Mouse (Mus musculus) adrenal gland, postnatal 14 days (tissue): ENCODE results near the gene Zfp936. TPM values are rescaled to one million over a fixed set of nuclear protein-coding genes. Genes with fewer than 3 reads are reported as not detected.
"Not testable (repeated sequence)": the region's sequence is repeated elsewhere in the genome, so short reads cannot be mapped to it uniquely, and the experiment has no call there.

Experiments
- DNase-seq: peaks from one replicate; pipeline ENCODE4 v3.0.0; 2021; ENCODE audit warnings: mixed read lengths
- long read RNA-seq, 2 experiments: library from polyadenylated mRNA; stranded (forward); transcript quantifications; one replicate each; pipeline ENCODE4 v2.0.0; 2021
- microRNA-seq, 2 experiments: library from miRNA; unstranded; fragments of <30 nt; microRNA quantifications; one replicate each; pipeline ENCODE4 v1.2.0; 2021
- total RNA-seq: library from RNA; stranded (reverse); gene quantifications from 2 replicates; pipeline ENCODE4 v1.2.3, GENCODE M21; 2021

Zfp936 gene
- not detected in 2 replicates for total RNA-seq
- long read RNA-seq, experiment 1 = 0 reads
- long read RNA-seq, experiment 2 = 0 reads

DNA sequence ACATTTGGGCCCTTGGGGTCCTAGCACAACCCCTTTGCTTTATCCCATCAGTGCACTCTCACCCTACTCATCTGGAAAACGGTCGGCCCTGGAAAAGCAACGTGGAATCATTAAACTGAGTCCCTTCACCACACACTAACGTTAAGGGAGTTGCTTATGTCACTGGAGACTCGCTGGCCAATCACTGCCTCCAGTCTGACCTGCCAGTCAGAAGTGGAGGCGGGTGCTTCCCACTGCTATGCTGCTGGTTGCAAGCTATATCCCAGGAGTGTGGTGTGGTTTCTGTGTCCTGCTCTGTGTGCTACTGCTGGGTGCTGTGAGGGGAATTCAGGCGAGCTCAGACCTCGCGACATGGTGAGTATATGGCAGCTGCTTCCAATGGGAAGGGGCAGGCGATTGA is at the start of gene Zfp936:
Gene Zfp936, plus strand, starts transcription at position 301 of the 400 bp plus-strand sequence.
- DNase-seq = not testable (repeated sequence)

DNA sequence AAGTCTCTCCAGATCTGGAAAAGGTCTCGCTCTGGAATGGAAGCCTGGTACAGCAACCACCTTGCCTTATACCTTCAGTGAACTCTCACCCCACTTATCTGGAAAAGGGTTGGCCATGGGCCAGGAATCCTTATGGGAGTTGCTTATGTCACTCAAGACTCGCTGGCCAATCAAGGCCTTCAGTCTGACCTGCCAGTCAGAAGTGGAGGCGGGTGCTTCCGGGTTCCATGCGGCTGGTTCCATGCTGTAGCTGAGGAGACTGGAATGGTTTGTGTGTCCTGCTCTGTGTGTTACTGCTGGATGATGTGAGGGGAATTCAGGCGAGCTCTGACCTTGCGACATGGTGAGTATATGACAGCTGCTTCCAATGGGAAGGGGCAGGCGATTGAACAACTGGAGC is 36.2 kb upstream of the Zfp936 start:
- no peak for DNase-seq

DNA sequence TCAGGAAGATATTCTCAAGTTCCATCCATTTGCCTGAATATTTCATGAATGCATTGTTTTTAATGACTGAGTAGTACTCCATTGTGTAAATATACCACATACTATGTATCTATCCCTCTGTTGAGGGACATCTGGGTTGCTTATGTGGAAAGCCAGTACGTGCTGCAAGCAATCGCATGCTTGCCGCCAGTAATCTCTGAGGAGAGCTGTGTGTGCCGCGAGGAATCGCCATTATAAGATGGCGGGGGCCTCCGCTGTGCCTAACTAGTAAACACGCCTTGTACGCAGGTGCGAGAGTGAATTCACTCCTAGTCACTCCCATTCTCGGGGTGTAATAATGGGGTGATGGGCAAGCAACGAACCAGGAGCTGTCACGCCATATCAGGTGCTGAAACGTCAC is 14.7 kb downstream of the Zfp936 start:
- DNase-seq = not testable (repeated sequence)

DNA sequence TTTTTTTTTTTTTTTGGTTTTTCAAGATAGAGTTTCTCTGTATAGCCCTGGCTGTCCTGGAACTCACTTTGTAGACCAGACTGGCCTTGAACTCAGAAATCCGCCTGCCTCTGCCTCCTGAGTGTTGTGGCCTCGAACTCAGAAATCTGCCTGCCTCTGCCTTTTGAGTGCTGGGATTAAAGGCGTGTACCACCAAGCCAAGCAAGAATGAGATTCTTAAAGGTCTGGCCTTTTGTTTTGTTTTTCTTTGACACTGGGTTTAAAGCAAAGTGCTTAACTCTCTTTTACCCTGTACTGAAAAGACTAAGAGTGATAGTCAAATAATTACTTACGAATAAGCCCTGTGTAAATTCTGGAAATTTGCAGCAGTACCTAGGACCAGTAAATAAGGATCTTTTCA is 50.1 kb downstream of the Zfp936 start:
- DNase-seq = not testable (repeated sequence)

DNA sequence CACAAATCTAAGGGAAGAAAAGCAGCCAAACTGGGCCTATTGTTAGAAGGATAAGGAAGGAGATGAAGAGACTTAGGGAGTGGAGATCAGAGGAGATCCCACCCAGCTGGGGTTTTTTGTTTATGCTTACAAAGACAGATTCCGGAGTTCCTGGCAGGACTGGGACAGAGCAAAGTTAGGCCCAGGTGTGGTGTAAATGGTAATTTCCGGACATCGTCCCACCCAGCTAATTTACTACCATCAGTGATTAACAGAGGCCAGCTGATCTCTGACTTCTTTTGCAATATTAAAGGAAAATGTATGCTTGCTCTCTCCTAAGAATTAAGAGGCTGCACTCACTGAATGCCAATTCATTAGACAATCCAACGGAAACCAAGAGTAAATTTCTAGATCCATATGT is 53.1 kb downstream of the Zfp936 start:
- not testable (repeated sequence) for DNase-seq

DNA sequence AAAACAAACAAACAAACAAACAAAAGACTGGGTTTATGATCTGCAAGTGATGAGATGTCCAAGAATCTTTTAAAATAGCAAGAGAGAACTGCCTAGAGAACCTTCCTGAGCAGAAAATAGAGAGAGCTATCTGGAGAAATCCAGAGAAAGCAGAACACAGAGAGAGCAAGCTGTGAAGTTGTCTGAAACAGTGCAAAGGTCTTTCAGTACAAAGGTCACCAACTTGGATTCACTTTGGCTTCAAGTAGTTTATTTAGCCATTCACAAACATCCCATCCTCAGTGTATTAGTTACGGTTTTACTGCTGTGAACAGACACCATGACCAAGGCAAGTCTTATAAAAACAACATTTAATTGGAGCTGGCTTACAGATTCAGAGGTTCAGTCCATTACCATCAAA is 53.8 kb downstream of the Zfp936 start:
- DNase-seq = not testable (repeated sequence)

DNA sequence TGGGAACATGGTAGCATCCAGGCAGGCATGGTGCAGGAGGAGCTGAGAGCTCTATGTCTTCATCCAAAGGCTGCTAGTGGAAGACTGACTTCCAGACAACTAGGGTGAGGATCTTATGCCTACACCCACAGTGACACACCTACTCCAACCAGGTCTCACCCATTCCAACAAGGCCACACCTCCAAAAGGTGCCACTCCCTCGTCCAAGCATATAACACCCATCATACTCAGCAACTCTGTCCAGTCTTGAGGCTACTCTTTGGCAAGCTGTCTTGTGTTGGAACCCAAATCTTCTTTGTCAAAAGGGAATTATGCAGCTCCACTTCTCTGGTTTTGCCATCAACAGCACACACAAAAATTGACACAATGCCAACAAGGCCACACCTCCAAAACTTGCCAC is 54.2 kb downstream of the Zfp936 start:
- not testable (repeated sequence) for DNase-seq

DNA sequence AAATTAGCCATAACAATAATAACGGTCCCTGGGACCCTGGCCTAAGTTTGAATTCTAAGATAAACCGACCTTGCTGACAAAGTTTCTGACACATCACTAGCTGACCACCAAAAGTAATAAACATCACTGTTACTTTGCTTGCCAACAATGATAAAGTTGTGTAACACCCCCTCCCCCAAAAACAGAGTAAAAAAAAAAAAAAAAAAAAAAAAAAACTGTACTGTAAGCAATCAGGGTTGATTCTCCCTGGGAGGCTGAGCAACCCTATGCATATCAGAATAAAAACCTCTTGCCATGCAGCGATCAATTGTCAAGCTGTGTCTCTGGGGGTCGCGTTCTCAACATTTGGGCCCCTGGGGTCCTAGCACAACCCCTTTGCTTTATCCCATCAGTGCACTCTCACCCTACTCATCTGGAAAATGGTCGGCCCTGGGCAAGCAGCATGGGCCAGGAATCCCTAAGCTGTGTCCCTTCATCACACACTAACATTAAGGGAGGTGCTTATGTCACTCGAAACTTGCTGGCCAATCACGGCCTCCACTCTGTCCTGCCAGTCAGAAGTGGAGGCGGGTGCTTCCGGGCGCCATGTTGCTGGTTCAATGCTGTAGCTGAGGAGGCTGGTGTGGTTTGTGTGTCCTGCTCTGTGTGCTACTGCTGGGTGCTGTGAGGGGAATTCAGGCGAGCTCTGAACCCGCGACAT is 63.1 kb downstream of the Zfp936 start:
- no peak for DNase-seq

DNA sequence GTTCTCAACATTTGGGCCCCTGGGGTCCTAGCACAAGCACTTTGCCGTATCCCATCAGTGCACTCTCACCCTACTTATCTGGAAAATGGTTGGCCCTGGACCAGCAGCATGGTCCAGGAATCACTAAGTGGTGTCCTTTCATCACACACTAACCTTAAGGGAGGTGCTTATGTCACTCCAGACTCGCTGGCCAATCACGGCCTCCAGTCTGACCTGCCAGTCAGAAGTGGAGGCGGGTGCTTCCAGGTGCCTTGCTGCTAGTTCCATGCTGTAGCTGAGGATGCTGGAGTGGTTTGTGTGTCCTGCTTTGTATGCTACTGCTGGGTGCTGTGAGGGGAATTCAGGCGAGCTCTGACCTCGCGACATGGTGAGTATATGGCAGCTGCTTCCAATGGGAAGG is 99.8 kb downstream of the Zfp936 start:
- peak; percentile 19 for DNase-seq

Small RNA genes within 50 kb of the gene (microRNA-seq; reads per million reads assigned to microRNA genes)
- 0 reads per million in 2 experiments for gene Gm22707

Other genes with a start within 250 kb of the Zfp936 start
- gene Gm2381, start 247.0 kb upstream of the Zfp936 start, total RNA-seq = 0.07 and 0.11 TPM in 2 replicates
- gene Vmn2r63, start 180.4 kb upstream of the Zfp936 start, total RNA-seq = not detected in 2 replicates
- gene Gm9268, start 95.5 kb upstream of the Zfp936 start, total RNA-seq = not detected in 2 replicates
- gene Zfp715, start 199.1 kb downstream of the Zfp936 start, total RNA-seq = 19.9 and 21.6 TPM in 2 replicates
- 0.15 TPM in 1 of 2 replicates, not detected in the other for gene Siglecf, start 237.1 kb downstream of the Zfp936 start, total RNA-seq